Mouse (Mus musculus) thymus, adult 2 months (tissue): ENCODE results near the gene Naa38.

Source experiments
- CTCF ChIP-seq: fragments of 200-500 bp; IDR thresholded peaks from 2 replicates; pipeline ENCODE4 v1.5.1; 2012; ENCODE audit warnings: mild to moderate bottlenecking, control low read depth, low read length, moderate library complexity, borderline replicate concordance; ENCODE audit not compliant: control insufficient read depth, poor library complexity, insufficient read depth; ENCODE audit errors: extremely low read depth
- POLR2A ChIP-seq: fragments of 200-500 bp; IDR thresholded peaks from 2 replicates; pipeline ENCODE4 v1.6.1; 2012; ENCODE audit warnings: mild to moderate bottlenecking, low read length, control low read depth, moderate library complexity; ENCODE audit not compliant: control insufficient read depth, poor library complexity, insufficient read depth; ENCODE audit errors: extremely low read depth

GRCm38 (mm10) chr11:69396772-69397171, 1.5 kb downstream of the Naa38 start:
- no peak for TF ChIP-seq CTCF
- TF ChIP-seq POLR2A: no peak
